Mouse (Mus musculus) stomach, postnatal 0 days (tissue): ENCODE data around the gene Nr2c2ap.

Experiments
- CTCF ChIP-seq: IDR thresholded peaks from 2 replicates; pipeline ENCODE4 v1.5.1; 2016; ENCODE audit warnings: antibody characterized with exemption, low read depth, mild to moderate bottlenecking, moderate library complexity
- EP300 ChIP-seq: optimal IDR thresholded peaks from 2 replicates; pipeline ENCODE3; 2016; ENCODE audit warnings: antibody characterized with exemption

GRCm38 (mm10) chr8:70170116-70170515 is 39.0 kb downstream of the Nr2c2ap start:
- TF ChIP-seq CTCF (no peak), EP300 (no peak)
